Mouse (Mus musculus): ENCODE measurements around the gene Abca14.
"Not testable (repeated sequence)": the region's sequence is repeated elsewhere in the genome, so short reads cannot be mapped to it uniquely, and the experiment has no call there.

Gene Abca14

GRCm38 (mm10) chr7:120201231-120201744 is 2.5 kb upstream of the Abca14 start:
- in situ Hi-C loops (cut with MboI, MseI) = loop anchor here in 1 of 2 experiments (10.0 kb wide), 1 partner anchor 346 kb away; no protein-coding TSS in a partner anchor

GRCm38 (mm10) chr7:120201771-120202170 is 2.0 kb upstream of the Abca14 start, which contains the start of gene Crym:
Crym (minus strand) TSS chr7:120202111.
- in situ Hi-C loops (cut with MboI, MseI) = loop anchor here in 1 of 2 experiments (10.0 kb wide), 1 partner anchor 347 kb away; no protein-coding TSS in a partner anchor

DNA sequence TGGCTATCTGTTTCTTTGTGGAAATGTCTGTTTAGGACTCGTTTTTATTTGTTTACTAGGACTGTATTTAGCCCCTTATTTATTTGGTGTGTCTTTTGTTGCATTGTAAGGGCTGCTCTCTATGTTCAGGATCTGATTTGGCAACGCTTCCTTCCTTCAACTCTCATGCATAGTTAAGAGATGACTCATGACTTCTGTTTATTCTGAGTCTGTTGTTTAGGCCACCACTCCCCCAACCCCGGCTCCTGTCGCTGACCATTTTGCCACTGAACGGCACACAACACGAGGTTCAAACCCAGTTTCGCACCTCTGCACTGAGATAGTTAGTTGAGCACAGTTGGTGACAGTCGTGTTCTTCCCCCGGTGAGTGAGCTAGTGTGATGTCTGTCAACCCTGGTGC is 2.2 kb downstream of the Abca14 start:
- in situ Hi-C loops (cut with MboI, MseI) = loop anchor here in 1 of 2 experiments (5.0 to 10.0 kb wide), 2 partner anchors 64 to 351 kb away; no protein-coding TSS in a partner anchor

- in situ Hi-C loops (cut with MboI, MseI) = no loop called here
Measured at GRCm38 (mm10) chr7:120228541-120228940, 24.8 kb downstream of the Abca14 start.

- in situ Hi-C loops (cut with MboI, MseI) = no loop called here
Measured at GRCm38 (mm10) chr7:120241092-120241491, 37.3 kb downstream of the Abca14 start.

DNA sequence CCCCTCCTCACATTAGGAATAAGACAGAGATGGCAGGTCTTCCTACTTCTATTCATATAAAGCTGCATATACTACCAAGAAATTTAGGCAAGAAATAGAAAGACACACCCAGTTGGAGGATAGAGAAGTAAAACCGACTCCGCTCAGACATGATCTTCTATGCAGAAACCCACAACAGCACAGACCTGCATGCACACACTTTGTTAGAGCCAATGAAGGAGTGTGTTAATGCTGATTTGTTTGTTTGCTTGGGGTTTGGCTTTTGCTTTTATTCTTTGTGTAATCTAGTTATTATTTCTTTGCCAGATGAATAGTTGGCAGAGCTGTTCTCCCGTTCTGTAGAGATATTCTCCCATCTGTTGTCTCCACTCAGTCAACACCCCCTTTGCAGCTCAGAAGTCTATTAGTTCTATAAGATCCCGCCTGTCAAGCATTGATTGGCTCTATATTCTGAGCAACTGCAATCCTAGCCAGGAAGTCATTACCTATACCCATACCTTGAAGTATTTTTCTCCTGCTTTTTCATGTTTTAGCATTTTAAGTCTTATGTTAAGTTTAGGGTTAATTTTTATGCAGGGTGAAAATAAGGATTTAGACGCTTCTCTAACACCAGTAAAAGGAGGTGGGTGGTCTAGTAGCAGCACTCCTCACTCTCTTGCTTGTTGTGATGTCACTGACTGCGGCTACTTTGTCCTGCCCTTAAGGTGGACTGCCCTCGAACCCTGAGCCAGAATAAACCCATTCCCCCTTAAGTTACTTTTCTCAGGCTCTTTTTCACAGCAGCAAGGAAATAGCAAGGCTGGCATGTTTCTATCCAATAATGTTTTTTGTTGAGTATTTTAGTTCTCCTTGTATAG is 67.6 kb downstream of the Abca14 start:
- in situ Hi-C loops (cut with MboI, MseI) = no loop called here

DNA sequence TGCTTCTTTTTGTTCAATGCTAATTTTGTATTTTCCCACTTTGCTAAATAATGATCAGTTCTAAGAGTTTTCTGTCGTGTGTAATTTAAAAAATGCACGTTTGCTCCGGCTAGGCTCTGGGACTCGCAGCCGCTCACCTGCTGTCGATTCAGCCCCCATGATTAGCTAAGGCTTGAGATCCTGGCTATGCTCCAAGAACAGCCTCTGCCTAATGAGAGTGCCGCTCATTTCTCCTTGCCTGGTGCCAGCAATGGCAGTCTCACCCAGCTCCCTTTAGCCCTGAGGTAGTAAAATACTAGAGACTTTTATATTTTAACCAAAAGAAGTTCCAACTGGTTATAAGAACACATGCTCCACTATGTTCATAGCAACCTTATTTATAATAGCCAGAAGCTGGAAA is 68.3 kb downstream of the Abca14 start:
- in situ Hi-C loops (cut with MboI, MseI) = no loop called here

- in situ Hi-C loops (cut with MboI, MseI) = no loop called here
Measured at GRCm38 (mm10) chr7:120285286-120285685, 81.5 kb downstream of the Abca14 start.

GRCm38 (mm10) chr7:120316086-120316485 is 112.3 kb downstream of the Abca14 start:
- in situ Hi-C loops (cut with MboI, MseI) = loop anchor here in 1 of 2 experiments (10.0 kb wide), 2 partner anchors 1401 to 1431 kb away; no protein-coding TSS in a partner anchor

- in situ Hi-C loops (cut with MboI, MseI) = no loop called here
Measured at GRCm38 (mm10) chr7:120322963-120323362, 119.2 kb downstream of the Abca14 start.

GRCm38 (mm10) chr7:120325911-120326310 is 122.2 kb downstream of the Abca14 start:
- in situ Hi-C loops (cut with MboI, MseI) = not testable (repeated sequence)

- in situ Hi-C loops (cut with MboI, MseI) = no loop called here
Measured at GRCm38 (mm10) chr7:120327220-120328073, 123.7 kb downstream of the Abca14 start.

- in situ Hi-C loops (cut with MboI, MseI) = no loop called here
Measured at GRCm38 (mm10) chr7:120328087-120328793, 124.5 kb downstream of the Abca14 start, which contains the start of gene Abca15. Abca15 (plus strand) TSS chr7:120328670.

DNA sequence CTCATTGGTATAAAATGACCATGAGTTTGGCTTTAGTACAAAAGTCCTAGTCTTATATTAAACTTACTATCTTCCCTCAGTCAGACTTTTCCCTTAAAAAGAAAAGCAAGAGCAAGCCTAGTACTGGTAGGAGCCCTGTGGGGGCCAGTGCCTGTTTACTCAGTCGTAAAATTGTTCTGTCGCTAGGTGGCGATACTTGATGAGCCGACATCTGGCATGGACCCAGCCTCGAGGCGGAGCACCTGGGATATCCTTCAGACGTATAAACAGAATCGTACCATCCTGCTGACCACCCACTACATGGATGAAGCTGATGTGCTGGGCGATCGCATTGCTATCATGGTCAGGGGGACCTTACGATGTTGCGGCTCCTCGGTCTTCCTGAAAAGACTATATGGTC is 157.4 kb downstream of the Abca14 start:
- in situ Hi-C loops (cut with MboI, MseI) = loop anchor here in 1 of 2 experiments (10.0 kb wide), 1 partner anchor 894 kb away; no protein-coding TSS in a partner anchor

Measured in T-helper 17 cell (primary cell).